8 mouse cellular contexts compared by ENCODE assay signal in the genomic region with DNA sequence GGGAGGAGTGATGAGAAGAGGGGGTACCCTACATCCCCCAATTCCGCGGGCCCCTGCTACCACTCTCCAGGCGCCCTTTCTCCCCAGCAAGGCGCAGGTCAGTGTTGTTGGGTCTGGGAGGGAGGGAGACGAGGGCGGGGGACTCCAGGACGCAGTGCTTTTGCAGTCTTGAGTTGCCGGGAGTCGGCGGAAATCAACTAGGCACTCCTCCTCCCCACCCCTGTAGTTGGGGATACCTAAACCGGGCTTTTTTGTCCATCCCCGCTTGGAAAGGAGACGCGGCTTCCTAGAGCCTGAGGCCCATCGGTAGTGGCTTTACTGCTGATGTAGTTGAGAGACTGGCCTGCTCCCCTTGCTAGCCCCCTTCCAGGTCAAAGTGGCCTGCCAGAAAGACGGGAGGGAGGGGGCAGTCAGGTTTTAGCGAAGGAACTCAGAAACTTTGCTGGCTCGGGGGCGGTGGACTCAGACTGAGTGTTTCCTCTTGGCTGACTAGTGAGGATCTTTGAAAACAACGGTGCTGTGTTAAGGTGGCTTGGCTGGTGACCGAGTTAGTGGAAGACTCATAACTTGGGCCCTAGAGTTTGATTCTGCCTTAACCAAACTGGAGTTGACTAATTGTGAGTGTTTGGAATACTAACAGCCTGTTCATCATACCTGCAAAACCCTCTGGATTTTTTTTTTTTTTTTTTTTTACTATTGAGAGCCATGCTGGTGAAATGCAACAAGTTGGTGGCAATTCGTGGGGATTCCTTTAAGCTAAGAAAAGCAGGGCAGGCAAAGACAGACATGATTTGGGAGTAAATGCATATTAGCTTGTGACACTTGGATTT. TPM values are rescaled to one million over a fixed set of nuclear protein-coding genes. Genes with fewer than 3 reads are reported as not detected.
A peak's percentile ranks its signal among the peaks of the same experiment; 100 is the strongest.
DNase-seq lines count a peak whose midpoint lies in the region; ATAC-seq lines count a peak whose summit lies in the region.

No protein-coding gene starts in this region.

- WGBS in neural tube, embryonic 11.5 days, result 2% methylated on average over 20 of the region's 22 CpGs
- under 1% methylated on average over 21 of the region's 22 CpGs for WGBS in embryonic facial prominence, embryonic 13.5 days

- DNase-seq in adrenal gland, adult 2 months, result peak; percentile 66
- DNase-seq in adrenal gland, adult (ENCODE audit: inconsistent age in 2 of 2, low spot score in 1 of 2), result no peak
- no peak for DNase-seq in neural tube, embryonic 11.5 days (ENCODE audit: low spot score)
- DNase-seq in neural tube, embryonic 10.5 days (ENCODE audit: extremely low spot score, low spot score), result no peak
- DNase-seq in lung, postnatal 25 days (ENCODE audit: low spot score), result peak; percentile 27
- DNase-seq in testis, postnatal 10 days (ENCODE audit: low spot score), result peak; percentile 60

- no peaks in the 10 kb centered on the region for H3K27me3 ChIP-seq in neural tube, embryonic 11.5 days (ENCODE audit: control insufficient read depth, insufficient read depth, low read length)
- H3K27me3 ChIP-seq in embryonic facial prominence, embryonic 13.5 days, result no peaks in the 10 kb centered on the region

- peaks cover 5% of the 10 kb centered on the region; the same call in 1 of the 2 replicates for H3K4me1 ChIP-seq in neural tube, embryonic 11.5 days (ENCODE audit: control insufficient read depth, insufficient read depth, low read length)
- H3K4me1 ChIP-seq in embryonic facial prominence, embryonic 13.5 days, result peaks cover 44% of the 10 kb centered on the region

- H3K4me2 ChIP-seq in neural tube, embryonic 11.5 days (ENCODE audit: low read depth), result peak overlapping the region; percentile 66
- H3K4me2 ChIP-seq in embryonic facial prominence, embryonic 13.5 days, result peak overlapping the region; percentile 80

- ATAC-seq in neural tube, embryonic 11.5 days (ENCODE audit: insufficient read depth, low FRiP score, low TSS enrichment), result peak; percentile 74
- ATAC-seq in embryonic facial prominence, embryonic 13.5 days (ENCODE audit: insufficient number of reproducible peaks, insufficient read depth, low FRiP score, low TSS enrichment, low read depth), result peak; percentile 32
- peak; percentile 14 for ATAC-seq in inflammation-experienced regulatory T-cells, adult 6 months

- no peaks in the 10 kb centered on the region for H3K9me3 ChIP-seq in neural tube, embryonic 11.5 days (ENCODE audit: control insufficient read depth, low read length)
- no peaks in the 10 kb centered on the region for H3K9me3 ChIP-seq in embryonic facial prominence, embryonic 13.5 days

- peak overlapping the region; percentile 86 for H3K9ac ChIP-seq in neural tube, embryonic 11.5 days (ENCODE audit: low read length)
- peak overlapping the region; percentile 84 for H3K9ac ChIP-seq in embryonic facial prominence, embryonic 13.5 days

- H3K4me3 ChIP-seq in neural tube, embryonic 11.5 days (ENCODE audit: low read depth, low read length), result peak overlapping the region; percentile 82
- peak overlapping the region; percentile 74 for H3K4me3 ChIP-seq in embryonic facial prominence, embryonic 13.5 days

- H3K27ac ChIP-seq in neural tube, embryonic 11.5 days (ENCODE audit: low read depth, low read length), result peak overlapping the region; percentile 44; the same call in 1 of the 2 replicates
- H3K27ac ChIP-seq in embryonic facial prominence, embryonic 13.5 days, result peak overlapping the region; percentile 85

- no peaks in the 10 kb centered on the region for H3K36me3 ChIP-seq in neural tube, embryonic 11.5 days (ENCODE audit: control insufficient read depth, insufficient read depth, low read length)
- H3K36me3 ChIP-seq in embryonic facial prominence, embryonic 13.5 days, result peaks cover 30% of the 10 kb centered on the region

RNA-seq across cellular contexts. Expression of gene Slc41a1, which starts 1.2 kb away (rescaled TPM):
- 10 to 100 TPM; 48.8 to 49.6 TPM for total RNA-seq in adrenal gland, adult 2 months (2021)
- polyA plus RNA-seq in adrenal gland, adult 2 months (2012; rRNA removed), result 94.1 and 107 TPM in 2 replicates
- 9.3 and 10.2 TPM in 2 replicates for polyA plus RNA-seq in neural tube, embryonic 11.5 days (2014; fragmentation: Nextera tagmentation; extraction: Ambion mirVana)
- 12.7 and 13.5 TPM in 2 replicates for polyA plus RNA-seq in embryonic facial prominence, embryonic 13.5 days (2015; fragmentation: Nextera tagmentation; extraction: Ambion mirVana)
- polyA plus RNA-seq in inflammation-experienced regulatory T-cells, adult 6 months (2017; shearing (Covaris generic)), result 10 to 100 TPM; 14.0 to 24.6 (median 17.6) TPM

RNA-seq across cellular contexts. Expression of gene Pm20d1, which starts 31.3 kb away (rescaled TPM):
- total RNA-seq in adrenal gland, adult 2 months (2021), result 10 to 100 TPM in 1 of 2 experiments, 1 to 10 TPM in 1; 6.6 to 20.6 TPM
- 4.2 and 5.7 TPM in 2 replicates for polyA plus RNA-seq in adrenal gland, adult 2 months (2012; rRNA removed)
- 0.72 and 2.3 TPM in 2 replicates for polyA plus RNA-seq in neural tube, embryonic 11.5 days (2014; fragmentation: Nextera tagmentation; extraction: Ambion mirVana)
- 0.32 and 0.53 TPM in 2 replicates for polyA plus RNA-seq in embryonic facial prominence, embryonic 13.5 days (2015; fragmentation: Nextera tagmentation; extraction: Ambion mirVana)
- under 1 TPM; 0.08 to 0.11 (median 0.08) TPM for polyA plus RNA-seq in inflammation-experienced regulatory T-cells, adult 6 months (2017; shearing (Covaris generic))

RNA-seq across cellular contexts. Expression of gene Rab29, which starts 38.5 kb away (rescaled TPM):
- total RNA-seq in adrenal gland, adult 2 months (2021), result 10 to 100 TPM; 15.1 to 28.7 TPM
- polyA plus RNA-seq in adrenal gland, adult 2 months (2012; rRNA removed), result 18.7 and 24.3 TPM in 2 replicates
- polyA plus RNA-seq in neural tube, embryonic 11.5 days (2014; fragmentation: Nextera tagmentation; extraction: Ambion mirVana), result 10.3 and 10.4 TPM in 2 replicates
- polyA plus RNA-seq in embryonic facial prominence, embryonic 13.5 days (2015; fragmentation: Nextera tagmentation; extraction: Ambion mirVana), result 28.6 and 30.5 TPM in 2 replicates
- 10 to 100 TPM; 36.3 to 55.1 (median 42.5) TPM for polyA plus RNA-seq in inflammation-experienced regulatory T-cells, adult 6 months (2017; shearing (Covaris generic))

Comparison
In these comparisons a context has a peak if more than half of its experiments do, and no peak if none do; other contexts are left out.
1. DNase-seq: peak in adrenal gland, adult 2 months (single experiment), lung, postnatal 25 days (single experiment) and testis, postnatal 10 days (single experiment); none in adrenal gland, adult (0 of 2), neural tube, embryonic 11.5 days (single experiment) and neural tube, embryonic 10.5 days (single experiment).
2. ATAC-seq: peak in every context shown above with its lines; median percentile 74 in neural tube, embryonic 11.5 days; 32 in embryonic facial prominence, embryonic 13.5 days; 14 in inflammation-experienced regulatory T-cells, adult 6 months.